Mouse (Mus musculus): Measurements from ENCODE around the gene Plppr3. TPM values are rescaled to one million over a fixed set of nuclear protein-coding genes. Genes with fewer than 3 reads are reported as not detected.

Gene Plppr3
- polyA plus RNA-seq, 1 experiment from 2014 or later, result 157 TPM

- Histone ChIP-seq H3K27ac (0 out of 2 replicates have a peak overlapping the region, but pooled peaks have one; percentile 72), H3K9ac (replicated peaks) (peak overlapping the region; percentile 98), H3K4me2 (peak overlapping the region; percentile 100), H3K4me1 (replicated peaks) (peaks cover 48% of the 10 kb centered on the region), H3K9me3 (no peaks in the 10 kb centered on the region), H3K27me3 (no peaks in the 10 kb centered on the region), H3K36me3 (peaks cover 67% of the 10 kb centered on the region), H3K4me3 (replicated peaks) (peak overlapping the region; percentile 99)
- ATAC-seq (ENCODE audit: insufficient number of reproducible peaks, insufficient read depth, low FRiP score, low TSS enrichment, low read depth), result no peak
- WGBS, result 84% methylated on average over 2 of the region's 2 CpGs
Observed at GRCm38 (mm10) chr10:79857894-79858293, 16.5 kb downstream of the Plppr3 start.

DNA sequence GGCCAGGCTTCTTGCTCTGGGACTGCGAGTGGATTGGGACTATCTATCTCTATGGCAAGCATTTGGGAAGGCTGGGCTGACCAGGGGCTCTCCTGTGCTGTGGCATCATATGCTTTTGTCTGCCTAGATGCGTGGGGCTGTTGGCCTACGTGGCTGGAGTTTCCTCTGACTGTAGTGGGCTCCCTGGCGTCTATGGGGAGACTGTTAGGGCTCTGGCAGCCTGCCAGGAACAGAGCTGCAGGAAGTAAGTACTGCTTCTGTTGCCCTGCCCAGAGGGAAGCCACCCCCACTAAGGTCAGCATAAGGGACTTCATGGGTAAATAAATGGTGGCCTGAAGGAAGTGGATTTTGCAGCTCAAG lies 17.0 kb downstream of the Plppr3 start:
- H3K36me3 ChIP-seq, result peaks cover 62% of the 10 kb centered on the region
- peak overlapping the region; percentile 98 for H3K9ac ChIP-seq (replicated peaks)
- H3K4me3 ChIP-seq (replicated peaks), result peak overlapping the region; percentile 99
- peaks cover 50% of the 10 kb centered on the region for H3K4me1 ChIP-seq (replicated peaks)
- peak overlapping the region; percentile 100 for H3K4me2 ChIP-seq
- 39% methylated on average over 4 of the region's 4 CpGs for WGBS
- H3K27me3 ChIP-seq, result no peaks in the 10 kb centered on the region
- ATAC-seq (ENCODE audit: insufficient number of reproducible peaks, insufficient read depth, low FRiP score, low TSS enrichment, low read depth), result no peak
- no peaks in the 10 kb centered on the region for H3K9me3 ChIP-seq
- H3K27ac ChIP-seq, result peak overlapping the region; percentile 72

DNA sequence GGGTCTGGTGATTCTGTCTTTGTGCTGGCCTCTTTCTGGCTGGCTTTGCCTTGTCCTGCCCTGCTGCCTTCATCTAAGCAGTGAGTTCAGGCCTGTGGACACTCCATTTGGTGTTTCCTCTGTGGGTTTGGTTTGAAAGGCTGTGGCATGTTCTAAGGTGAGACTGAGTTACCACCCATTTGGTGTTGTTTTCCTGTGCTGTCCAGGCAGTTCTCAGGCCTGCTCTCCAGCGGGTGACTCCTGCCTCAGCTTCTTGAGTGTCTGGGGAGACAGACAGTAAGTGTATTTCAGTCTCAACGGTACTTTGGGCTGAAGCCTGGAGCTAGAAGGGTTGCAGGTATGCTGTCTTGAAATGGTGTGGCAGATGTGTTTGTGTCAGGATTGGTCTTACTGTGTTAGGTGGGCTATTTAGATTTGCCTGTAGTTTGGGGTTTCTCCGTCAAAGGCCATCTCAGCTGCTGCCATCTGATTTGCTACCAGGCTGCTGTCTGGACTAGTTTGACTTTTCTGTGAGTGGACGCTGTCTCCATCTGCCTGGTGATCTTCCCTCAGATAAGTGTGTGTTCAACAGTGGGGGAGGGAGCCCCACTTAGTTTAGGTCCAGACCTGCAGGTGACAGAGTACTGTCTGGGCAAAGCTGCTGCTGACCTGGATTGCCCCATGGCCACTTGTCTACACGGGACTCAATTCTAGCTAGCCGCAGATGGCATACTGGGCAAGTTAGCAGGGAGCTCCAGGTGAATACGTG lies 17.6 kb downstream of the Plppr3 start:
- H3K9ac ChIP-seq (replicated peaks), result peak overlapping the region; percentile 98
- H3K4me2 ChIP-seq, result peak overlapping the region; percentile 100
- ATAC-seq (ENCODE audit: insufficient number of reproducible peaks, insufficient read depth, low FRiP score, low TSS enrichment, low read depth), result no peak
- H3K36me3 ChIP-seq, result peaks cover 57% of the 10 kb centered on the region
- peak overlapping the region; percentile 99 for H3K4me3 ChIP-seq (replicated peaks)
- peaks cover 56% of the 10 kb centered on the region for H3K4me1 ChIP-seq (replicated peaks)
- H3K27ac ChIP-seq, result peak overlapping the region; percentile 72
- 60% methylated on average over 7 of the region's 7 CpGs for WGBS
- H3K9me3 ChIP-seq, result no peaks in the 10 kb centered on the region
- H3K27me3 ChIP-seq, result no peaks in the 10 kb centered on the region

DNA sequence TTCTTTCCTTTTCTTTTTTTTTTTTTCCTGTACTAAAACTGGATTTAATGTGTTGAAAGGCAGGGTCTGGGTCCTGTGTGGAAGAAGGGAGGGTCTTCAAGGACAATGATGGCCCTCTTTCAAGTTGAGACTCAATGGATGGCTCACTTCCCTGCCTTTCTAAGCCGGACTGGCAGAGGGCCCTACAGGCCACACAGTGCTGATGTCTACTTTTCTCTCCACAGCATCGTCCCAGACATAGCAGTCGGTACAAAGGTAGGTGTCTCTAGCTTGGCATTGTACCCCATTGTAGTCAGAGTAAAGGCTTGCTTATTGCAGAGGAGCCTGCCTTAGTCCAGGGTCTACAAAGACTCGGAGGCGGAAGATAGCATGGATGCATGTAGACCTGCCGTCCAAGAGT lies 18.2 kb downstream of the Plppr3 start:
- Histone ChIP-seq H3K4me2 (peak overlapping the region; percentile 100), H3K27ac (peak overlapping the region; percentile 72), H3K4me3 (replicated peaks) (peak overlapping the region; percentile 99), H3K9ac (replicated peaks) (peak overlapping the region; percentile 98), H3K4me1 (replicated peaks) (peaks cover 62% of the 10 kb centered on the region), H3K9me3 (no peaks in the 10 kb centered on the region), H3K27me3 (no peaks in the 10 kb centered on the region), H3K36me3 (peaks cover 51% of the 10 kb centered on the region)
- 63% methylated on average over 6 of the region's 6 CpGs for WGBS
- ATAC-seq (ENCODE audit: insufficient number of reproducible peaks, insufficient read depth, low FRiP score, low TSS enrichment, low read depth), result no peak

- no peak for ATAC-seq (ENCODE audit: insufficient number of reproducible peaks, insufficient read depth, low FRiP score, low TSS enrichment, low read depth)
- peak overlapping the region; percentile 98 for H3K9ac ChIP-seq (replicated peaks)
- H3K27me3 ChIP-seq, result no peaks in the 10 kb centered on the region
- H3K36me3 ChIP-seq, result peaks cover 47% of the 10 kb centered on the region
- no peaks in the 10 kb centered on the region for H3K9me3 ChIP-seq
- peaks cover 59% of the 10 kb centered on the region for H3K4me1 ChIP-seq (replicated peaks)
- H3K4me3 ChIP-seq (replicated peaks), result peak overlapping the region; percentile 99
- peak overlapping the region; percentile 100 for H3K27ac ChIP-seq
- peak overlapping the region; percentile 100 for H3K4me2 ChIP-seq
- WGBS, result 4% methylated on average over 10 of the region's 10 CpGs
Observed at GRCm38 (mm10) chr10:79855558-79856184, 18.8 kb downstream of the Plppr3 start.

DNA sequence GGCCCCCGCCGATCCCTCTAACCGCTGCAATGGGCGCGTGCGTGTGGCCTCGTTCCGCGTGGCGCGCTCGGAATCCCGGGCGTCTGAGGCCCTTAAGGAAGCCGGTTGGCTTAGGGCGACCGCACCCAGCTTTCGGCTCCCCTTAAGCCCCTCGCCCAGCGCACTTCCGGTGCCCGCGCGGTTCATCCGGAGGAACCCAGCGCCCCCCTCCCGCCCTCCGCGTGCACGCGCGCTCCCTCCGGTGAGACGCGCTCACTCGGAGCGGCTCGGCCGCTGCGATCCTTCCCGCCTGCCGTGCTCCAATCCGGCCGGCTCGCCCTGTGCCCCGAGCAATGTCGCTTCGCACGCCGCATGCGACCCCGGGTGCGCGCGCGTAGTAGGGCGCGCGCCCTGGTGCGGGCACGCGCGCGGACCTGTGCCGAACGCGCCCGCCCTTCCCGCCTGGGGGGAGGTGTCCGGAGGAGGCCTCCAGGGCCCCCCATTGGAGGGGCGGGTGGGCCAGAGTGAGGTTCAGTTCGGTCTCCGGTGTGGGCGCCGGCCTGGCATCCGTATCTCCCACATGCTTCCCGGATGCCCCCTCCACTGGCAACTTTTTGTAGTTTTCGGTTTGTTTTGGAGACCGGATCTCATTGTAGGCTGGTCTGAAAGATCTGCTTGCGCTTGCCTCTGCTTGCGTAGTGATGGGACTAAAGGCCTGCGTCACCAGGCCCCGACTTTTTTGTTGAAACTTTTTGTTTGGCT lies 19.5 kb downstream of the Plppr3 start:
- H3K4me1 ChIP-seq (replicated peaks), result peaks cover 55% of the 10 kb centered on the region
- H3K27me3 ChIP-seq, result no peaks in the 10 kb centered on the region
- peak overlapping the region; percentile 100 for H3K27ac ChIP-seq
- WGBS, result under 1% methylated on average over 83 of the region's 83 CpGs
- no peaks in the 10 kb centered on the region for H3K9me3 ChIP-seq
- H3K36me3 ChIP-seq, result peaks cover 40% of the 10 kb centered on the region
- H3K9ac ChIP-seq (replicated peaks), result peak overlapping the region; percentile 98
- peak overlapping the region; percentile 100 for H3K4me2 ChIP-seq
- peak; percentile 4; the same call in 1 of the 2 replicates for ATAC-seq (ENCODE audit: insufficient number of reproducible peaks, insufficient read depth, low FRiP score, low TSS enrichment, low read depth)
- H3K4me3 ChIP-seq (replicated peaks), result peak overlapping the region; percentile 99

- WGBS, result under 1% methylated on average over 75 of the region's 75 CpGs
- peaks cover 32% of the 10 kb centered on the region for H3K36me3 ChIP-seq
- peak within 1 kb of the TSS; percentile 100 for H3K4me2 ChIP-seq
- H3K9me3 ChIP-seq, result no peaks in the 10 kb centered on the region
- peak within 1 kb of the TSS; percentile 100 for H3K27ac ChIP-seq
- peak within 1 kb of the TSS; percentile 98 for H3K9ac ChIP-seq (replicated peaks)
- H3K27me3 ChIP-seq, result no peaks in the 10 kb centered on the region
- ATAC-seq (ENCODE audit: insufficient number of reproducible peaks, insufficient read depth, low FRiP score, low TSS enrichment, low read depth), result peak; percentile 94
- peak within 1 kb of the TSS; percentile 99 for H3K4me3 ChIP-seq (replicated peaks)
- H3K4me1 ChIP-seq (replicated peaks), result peaks cover 55% of the 10 kb centered on the region
Observed at GRCm38 (mm10) chr10:79853860-79854795, 20.3 kb downstream of the Plppr3 start, which contains the start of gene Ptbp1. Gene Ptbp1 (plus strand): TSS chr10:79854427.

DNA sequence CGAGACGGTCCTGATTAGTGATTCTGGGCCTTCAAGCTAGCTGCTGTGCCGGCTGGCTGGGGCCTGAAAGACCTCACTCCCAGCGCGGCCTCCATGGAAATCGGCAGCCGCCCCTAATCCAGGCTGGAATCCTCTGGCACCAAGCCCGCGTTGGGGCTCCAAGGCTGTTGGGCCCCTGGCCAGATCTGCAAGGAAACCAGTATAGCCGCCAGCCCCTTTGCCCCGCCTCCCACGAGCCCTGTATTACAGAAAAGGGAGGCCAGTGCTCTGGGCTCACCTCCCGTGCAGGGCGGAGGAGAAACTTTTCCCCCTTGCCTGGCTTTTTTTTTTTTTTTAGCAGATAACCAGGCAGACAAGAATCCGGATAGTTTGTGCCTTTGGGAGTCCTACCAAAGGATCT lies 21.0 kb downstream of the Plppr3 start:
- H3K9me3 ChIP-seq, result no peaks in the 10 kb centered on the region
- peaks cover 25% of the 10 kb centered on the region for H3K36me3 ChIP-seq
- H3K27ac ChIP-seq, result peak overlapping the region; percentile 100
- H3K4me2 ChIP-seq, result peak overlapping the region; percentile 100
- no peaks in the 10 kb centered on the region for H3K27me3 ChIP-seq
- WGBS, result 1% methylated on average over 15 of the region's 15 CpGs
- ATAC-seq (ENCODE audit: insufficient number of reproducible peaks, insufficient read depth, low FRiP score, low TSS enrichment, low read depth), result peak; percentile 15; the same call in 1 of the 2 replicates
- peaks cover 50% of the 10 kb centered on the region for H3K4me1 ChIP-seq (replicated peaks)
- peak overlapping the region; percentile 73 for H3K9ac ChIP-seq (replicated peaks)
- H3K4me3 ChIP-seq (replicated peaks), result peak overlapping the region; percentile 99

DNA sequence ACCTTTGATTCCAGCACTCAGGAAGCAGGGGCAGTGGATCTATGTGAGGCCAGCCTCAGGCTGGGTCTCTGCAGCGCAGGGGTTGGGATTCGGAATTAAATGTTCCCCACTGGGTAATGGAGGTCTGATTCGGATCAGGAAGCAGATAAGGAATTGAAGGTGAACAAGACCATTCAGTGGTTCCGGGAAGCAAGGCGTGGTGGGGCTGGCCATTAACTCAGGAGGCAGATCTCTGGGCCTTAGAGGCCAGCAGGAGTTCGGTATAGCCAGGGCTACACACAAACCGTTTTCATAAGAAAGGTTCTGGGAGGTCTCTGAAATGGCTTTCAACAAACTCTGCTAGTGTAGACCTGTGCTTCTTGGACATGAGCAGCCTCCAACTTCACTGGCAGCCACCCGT lies 21.6 kb downstream of the Plppr3 start:
- no peaks in the 10 kb centered on the region for H3K9me3 ChIP-seq
- 28% methylated on average over 8 of the region's 8 CpGs for WGBS
- no peaks in the 10 kb centered on the region for H3K27me3 ChIP-seq
- no peak for ATAC-seq (ENCODE audit: insufficient number of reproducible peaks, insufficient read depth, low FRiP score, low TSS enrichment, low read depth)
- H3K4me1 ChIP-seq (replicated peaks), result peaks cover 44% of the 10 kb centered on the region
- H3K4me2 ChIP-seq, result peak overlapping the region; percentile 100
- peaks cover 19% of the 10 kb centered on the region for H3K36me3 ChIP-seq
- H3K9ac ChIP-seq (replicated peaks), result peak overlapping the region; percentile 73
- peak overlapping the region; percentile 100 for H3K27ac ChIP-seq
- peak overlapping the region; percentile 99 for H3K4me3 ChIP-seq (replicated peaks)

DNA sequence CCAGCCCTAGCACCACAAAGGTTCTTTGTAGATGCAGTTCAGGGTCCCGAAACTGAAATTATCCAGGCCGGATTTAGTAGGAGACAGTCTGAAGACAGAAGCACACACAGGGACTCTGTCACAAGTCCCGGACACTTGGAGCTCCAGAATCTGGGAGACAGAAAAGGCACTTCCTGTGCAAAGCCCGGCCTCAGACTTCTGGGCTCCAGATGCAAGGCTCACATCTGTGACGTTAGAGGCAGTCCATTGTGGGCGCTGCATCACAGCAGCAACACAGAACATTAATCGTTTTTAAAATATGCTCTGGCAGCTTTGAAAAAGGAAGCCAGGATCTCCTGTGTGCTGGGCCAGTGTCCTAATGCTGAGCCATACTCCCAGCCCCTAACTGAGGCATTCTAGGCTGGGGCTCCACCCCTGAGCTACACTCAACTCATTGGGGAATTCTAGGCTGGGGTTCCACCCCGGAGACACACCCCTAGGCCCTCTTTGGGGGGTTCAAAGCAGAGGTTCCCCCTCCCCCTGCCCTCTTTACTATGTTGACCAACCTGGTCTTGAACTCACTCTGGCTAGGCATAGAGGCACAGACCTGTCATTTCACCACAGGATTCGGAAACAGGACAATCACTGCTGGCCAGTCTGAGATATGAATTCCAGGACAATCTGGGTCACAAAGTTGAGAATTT lies 22.2 kb downstream of the Plppr3 start:
- peaks cover 39% of the 10 kb centered on the region for H3K4me1 ChIP-seq (replicated peaks)
- peak overlapping the region; percentile 99 for H3K4me3 ChIP-seq (replicated peaks)
- peaks cover 14% of the 10 kb centered on the region for H3K36me3 ChIP-seq
- H3K27me3 ChIP-seq, result no peaks in the 10 kb centered on the region
- H3K9me3 ChIP-seq, result no peaks in the 10 kb centered on the region
- no peak for ATAC-seq (ENCODE audit: insufficient number of reproducible peaks, insufficient read depth, low FRiP score, low TSS enrichment, low read depth)
- peak overlapping the region; percentile 100 for H3K4me2 ChIP-seq
- 36% methylated on average over 9 of the region's 9 CpGs for WGBS
- H3K27ac ChIP-seq, result peak overlapping the region; percentile 100
- peak overlapping the region; percentile 73 for H3K9ac ChIP-seq (replicated peaks)

Measured in limb, embryonic 12.5 days (tissue).